Mouse (Mus musculus) embryo, embryonic 9.5 days (tissue): ENCODE data around the gene Adcy3.
"Not testable (repeated sequence)": the region's sequence is repeated elsewhere in the genome, so short reads cannot be mapped to it uniquely, and the experiment has no call there.

ENCODE experiments used
- DNase-seq: peaks from one replicate; pipeline ENCODE4 v3.0.0-alpha.2; 2017; ENCODE audit errors: extremely low spot score

Adcy3 gene

DNA sequence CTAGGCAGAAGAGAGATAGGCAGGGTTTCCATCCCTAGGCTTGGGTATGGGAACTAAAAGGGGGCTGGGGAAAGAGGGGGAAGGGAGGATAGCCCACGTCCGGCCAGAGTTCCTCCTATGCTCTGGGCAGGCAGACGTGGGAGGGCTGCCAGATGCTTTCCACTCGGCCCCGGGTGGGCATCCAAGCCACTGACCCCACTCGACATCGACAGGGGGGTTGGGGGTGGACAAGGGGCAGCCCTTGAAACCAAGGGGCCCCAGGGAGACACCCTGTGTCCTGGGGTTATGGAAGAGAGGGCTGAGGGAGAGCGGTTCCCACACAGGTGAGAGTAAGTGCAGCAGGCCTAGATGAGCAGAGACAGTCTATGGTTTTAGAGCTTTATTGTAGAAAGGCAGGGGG, 107.4 kb downstream of the Adcy3 start:
- DNase-seq, result not testable (repeated sequence)

DNA sequence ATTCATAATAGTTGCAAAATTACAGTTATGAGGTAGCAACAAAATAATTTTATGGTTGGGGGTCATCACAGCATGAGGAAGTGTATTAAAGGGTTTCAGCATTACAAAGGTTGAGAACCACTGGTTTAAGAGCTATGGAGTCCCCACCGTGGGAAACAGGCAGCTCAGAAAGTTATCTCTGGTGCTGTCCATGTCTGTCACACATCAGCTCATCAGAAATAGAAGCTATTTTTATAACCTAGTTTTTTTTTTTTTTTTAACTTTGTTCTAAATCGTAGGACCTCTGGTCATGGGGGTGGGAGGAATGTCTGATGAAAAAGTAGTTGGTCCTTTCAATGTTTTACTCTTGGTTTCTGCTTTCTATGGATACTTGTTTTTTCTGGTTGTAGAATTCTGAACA, 110.9 kb downstream of the Adcy3 start:
- DNase-seq, result no peak

DNA sequence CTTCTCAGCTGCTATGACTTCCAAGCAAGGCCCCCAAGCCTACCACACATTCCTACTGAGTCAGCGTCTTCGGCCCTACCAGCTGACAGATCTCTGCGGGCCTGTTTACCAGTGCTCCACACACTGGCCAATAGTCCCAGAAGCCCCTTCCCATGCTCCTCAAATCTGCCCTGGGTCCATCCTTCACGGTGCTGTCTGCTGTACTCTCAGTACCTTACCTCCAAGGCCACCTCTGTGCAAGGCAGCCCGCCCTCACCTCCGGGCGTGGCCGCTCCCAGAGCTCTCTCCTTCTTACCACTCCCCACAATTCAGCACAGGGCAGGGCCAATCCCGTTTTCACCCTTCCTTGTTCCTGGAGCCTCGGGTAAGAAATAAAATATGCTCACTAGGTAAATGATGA, 112.8 kb downstream of the Adcy3 start:
- no peak for DNase-seq

DNA sequence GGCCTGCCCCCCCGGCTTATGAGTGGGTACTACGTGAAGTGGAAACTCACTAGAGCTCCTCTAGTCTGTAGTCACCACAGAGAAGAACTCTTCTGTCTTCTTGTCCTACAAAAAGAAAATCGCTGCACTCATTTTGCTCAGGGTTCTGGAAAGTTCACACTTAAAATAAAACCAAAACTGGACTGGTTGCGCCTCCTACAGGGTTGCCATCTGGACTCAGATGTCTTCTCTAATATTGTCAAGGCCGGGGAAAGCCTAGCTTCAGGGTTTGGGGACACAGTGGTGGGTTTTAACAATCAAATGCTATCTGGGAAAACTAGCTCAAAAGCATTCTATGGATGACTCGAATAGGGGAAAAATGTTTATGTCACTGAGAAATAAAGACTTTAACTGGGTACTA, 116.9 kb downstream of the Adcy3 start:
- no peak for DNase-seq

DNA sequence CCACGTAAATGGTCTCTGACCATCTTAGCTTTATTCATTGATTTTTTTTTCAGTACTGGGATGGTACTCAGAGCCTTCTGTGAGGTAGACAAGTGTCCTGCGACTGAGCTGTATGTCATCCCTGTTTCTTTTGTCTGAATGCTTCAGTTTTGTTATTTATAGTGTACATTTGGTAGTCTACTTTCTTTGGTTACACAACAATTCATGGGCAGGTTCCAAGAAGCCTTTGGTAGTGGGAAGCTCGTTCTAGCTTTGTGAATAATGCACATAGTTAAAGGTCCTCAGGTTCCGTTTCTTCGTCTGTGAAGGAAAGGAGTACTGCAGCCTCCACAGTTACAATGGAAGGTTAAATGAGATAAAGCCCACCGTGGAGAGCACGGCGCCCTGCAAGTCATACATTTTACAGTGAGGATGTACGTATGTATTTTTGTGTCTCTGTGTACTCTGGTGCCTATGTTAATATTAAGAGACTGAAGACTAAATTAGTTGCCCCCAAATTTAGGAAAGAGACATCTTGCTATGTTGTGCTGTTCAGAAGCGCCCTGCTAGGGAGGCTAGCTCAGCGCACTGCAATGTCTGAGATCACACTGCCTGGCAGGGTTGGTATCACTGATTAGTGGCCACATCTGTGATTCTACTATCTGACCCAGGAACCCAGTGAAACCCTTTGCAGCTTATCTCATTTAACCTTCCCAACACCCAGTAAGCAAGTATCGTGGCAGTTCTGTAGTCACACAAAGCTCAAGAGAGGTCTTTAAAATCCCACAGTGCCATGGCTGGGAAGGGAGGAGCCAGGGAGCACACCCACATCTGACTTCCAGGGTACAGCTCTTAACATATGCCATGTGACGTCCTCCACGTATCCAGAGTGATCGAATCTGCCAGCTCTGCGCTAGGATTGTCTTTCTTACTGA, 120.1 kb downstream of the Adcy3 start:
- no peak for DNase-seq
